Mouse (Mus musculus) erythroblast, embryonic 14.5 days (primary cell): Measurements from ENCODE around the gene Foxa1. TPM values are rescaled to one million over a fixed set of nuclear protein-coding genes. Genes with fewer than 3 reads are reported as not detected.

ENCODE experiments used
- H3K27me3 ChIP-seq: 2 replicates; pipeline ENCODE4 v1.6.1; 2012; ENCODE audit warnings: inconsistent platforms; ENCODE audit not compliant: control insufficient read depth
- H3K36me3 ChIP-seq: 2 replicates; pipeline ENCODE4 v1.6.1; 2012; ENCODE audit warnings: mild to moderate bottlenecking, inconsistent platforms; ENCODE audit not compliant: control insufficient read depth
- H3K4me1 ChIP-seq: 2 replicates; pipeline ENCODE4 v1.6.1; 2012; ENCODE audit warnings: inconsistent platforms; ENCODE audit not compliant: control insufficient read depth
- H3K4me3 ChIP-seq: replicated peaks from 2 replicates; pipeline ENCODE3; 2012; ENCODE audit warnings: moderate library complexity, mild to moderate bottlenecking, inconsistent platforms
- H3K9me3 ChIP-seq: 2 replicates; pipeline ENCODE4 v1.6.1; 2012; ENCODE audit warnings: low read length, inconsistent platforms, mixed read lengths; ENCODE audit not compliant: control insufficient read depth
- GATA1 ChIP-seq: IDR thresholded peaks from 2 replicates; pipeline ENCODE4 v1.6.1; 2012; ENCODE audit warnings: low read length, inconsistent platforms, mixed read lengths
- TAL1 ChIP-seq: IDR thresholded peaks from 3 replicates; pipeline ENCODE4 v1.6.1; 2012; ENCODE audit warnings: low read length, inconsistent platforms, mixed read lengths
- polyA plus RNA-seq: library from polyadenylated mRNA; stranded (reverse); fragments of >175 nt; gene quantifications from 2 replicates; pipeline ENCODE4 v1.2.3, GENCODE M21; 2012

Gene Foxa1
- polyA plus RNA-seq, 1 experiment: not detected

DNA sequence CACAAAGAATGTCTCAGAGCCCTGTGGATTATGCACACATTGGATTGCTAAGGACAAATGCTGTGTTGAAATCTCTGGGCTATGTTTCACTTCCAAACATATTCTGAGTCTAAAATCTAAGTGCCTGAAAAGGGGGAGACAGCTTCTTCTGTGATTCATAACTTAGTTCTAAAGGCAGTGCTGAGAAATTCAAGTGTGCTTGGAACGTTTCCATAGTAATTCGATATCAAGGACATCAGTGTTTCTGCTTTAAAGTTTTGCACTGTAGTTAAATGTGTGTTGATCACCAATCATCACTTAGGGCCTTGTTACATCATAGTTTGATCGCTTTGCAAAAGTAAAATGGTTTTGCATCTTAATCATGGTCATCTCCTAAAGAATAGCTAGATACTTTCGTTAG lies 37.0 kb downstream of the Foxa1 start:
- no peaks in the 10 kb centered on the region for H3K36me3 ChIP-seq
- no peak overlapping the region for H3K4me3 ChIP-seq
- H3K4me1 ChIP-seq: no peaks in the 10 kb centered on the region
- TF ChIP-seq GATA1 (no peak), TAL1 (no peak)
- H3K9me3 ChIP-seq: no peaks in the 10 kb centered on the region
- H3K27me3 ChIP-seq: no peaks in the 10 kb centered on the region

DNA sequence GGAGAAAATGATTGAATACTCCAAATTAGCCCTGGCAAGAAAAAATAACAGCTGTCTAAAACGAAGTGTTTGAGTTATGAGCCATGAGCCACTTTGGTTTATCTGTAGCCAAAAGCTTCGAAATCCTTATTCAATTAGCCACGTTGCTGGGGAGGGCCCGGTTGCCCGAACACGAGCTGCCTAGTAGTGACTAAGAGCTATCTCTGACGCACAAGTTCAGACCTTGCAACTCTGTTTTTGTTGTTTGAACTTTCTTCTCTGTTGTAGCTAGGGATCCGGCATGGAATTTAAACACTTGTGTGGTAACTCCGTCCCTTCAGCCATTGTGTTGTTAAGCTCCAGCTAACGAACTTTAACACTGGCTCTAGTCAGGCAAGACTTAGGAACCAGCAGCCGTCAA lies 37.8 kb downstream of the Foxa1 start:
- H3K27me3 ChIP-seq: no peaks in the 10 kb centered on the region
- no peaks in the 10 kb centered on the region for H3K9me3 ChIP-seq
- no peaks in the 10 kb centered on the region for H3K4me1 ChIP-seq
- TF ChIP-seq GATA1: no peak
- TF ChIP-seq TAL1: no peak
- H3K4me3 ChIP-seq: no peak overlapping the region
- H3K36me3 ChIP-seq: no peaks in the 10 kb centered on the region

DNA sequence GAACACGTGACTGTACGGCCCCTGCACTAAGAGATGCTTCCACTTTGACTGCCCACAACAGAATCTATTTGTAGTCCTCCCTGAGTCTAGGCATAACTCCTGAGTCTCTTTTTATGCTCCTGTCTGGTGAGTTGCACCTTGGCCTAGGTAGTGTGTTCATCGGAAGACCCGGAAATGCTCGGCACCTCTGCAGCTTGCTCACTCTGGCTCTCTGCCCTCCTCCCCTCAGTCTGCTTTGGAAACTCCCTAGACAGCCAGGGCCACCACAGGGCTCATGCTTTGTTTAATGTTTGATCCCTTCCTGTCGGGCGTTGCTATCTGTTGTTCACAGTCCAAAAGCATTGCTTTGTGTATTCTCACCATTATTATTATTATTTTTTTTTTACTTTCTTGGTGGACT lies 41.4 kb downstream of the Foxa1 start:
- H3K27me3 ChIP-seq: no peaks in the 10 kb centered on the region
- H3K9me3 ChIP-seq: no peaks in the 10 kb centered on the region
- H3K36me3 ChIP-seq: no peaks in the 10 kb centered on the region
- no peak overlapping the region for H3K4me3 ChIP-seq
- no peaks in the 10 kb centered on the region for H3K4me1 ChIP-seq
- TF ChIP-seq TAL1: no peak

DNA sequence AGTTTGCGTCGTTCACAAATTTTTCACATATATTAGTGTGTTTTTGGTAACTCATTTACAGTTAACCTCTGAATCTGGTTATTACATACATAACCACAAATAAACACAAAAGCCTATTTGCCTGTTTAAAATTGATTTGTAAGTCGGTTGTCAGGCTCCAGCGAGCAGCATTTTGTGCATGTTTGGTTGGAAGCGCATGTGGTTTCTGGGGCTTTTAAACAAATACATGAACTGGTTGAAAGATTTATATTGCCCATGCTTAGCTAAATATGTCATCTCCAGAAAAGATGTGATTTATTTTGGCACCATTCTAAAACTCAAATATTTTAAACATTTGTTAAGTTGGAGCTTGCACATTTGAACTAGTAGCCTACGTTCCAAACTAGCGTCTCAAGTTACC lies 46.5 kb downstream of the Foxa1 start:
- H3K27me3 ChIP-seq: no peaks in the 10 kb centered on the region
- no peak for TF ChIP-seq TAL1
- TF ChIP-seq GATA1: no peak
- H3K4me3 ChIP-seq: no peak overlapping the region
- H3K9me3 ChIP-seq: no peaks in the 10 kb centered on the region
- no peaks in the 10 kb centered on the region for H3K36me3 ChIP-seq
- no peaks in the 10 kb centered on the region for H3K4me1 ChIP-seq

DNA sequence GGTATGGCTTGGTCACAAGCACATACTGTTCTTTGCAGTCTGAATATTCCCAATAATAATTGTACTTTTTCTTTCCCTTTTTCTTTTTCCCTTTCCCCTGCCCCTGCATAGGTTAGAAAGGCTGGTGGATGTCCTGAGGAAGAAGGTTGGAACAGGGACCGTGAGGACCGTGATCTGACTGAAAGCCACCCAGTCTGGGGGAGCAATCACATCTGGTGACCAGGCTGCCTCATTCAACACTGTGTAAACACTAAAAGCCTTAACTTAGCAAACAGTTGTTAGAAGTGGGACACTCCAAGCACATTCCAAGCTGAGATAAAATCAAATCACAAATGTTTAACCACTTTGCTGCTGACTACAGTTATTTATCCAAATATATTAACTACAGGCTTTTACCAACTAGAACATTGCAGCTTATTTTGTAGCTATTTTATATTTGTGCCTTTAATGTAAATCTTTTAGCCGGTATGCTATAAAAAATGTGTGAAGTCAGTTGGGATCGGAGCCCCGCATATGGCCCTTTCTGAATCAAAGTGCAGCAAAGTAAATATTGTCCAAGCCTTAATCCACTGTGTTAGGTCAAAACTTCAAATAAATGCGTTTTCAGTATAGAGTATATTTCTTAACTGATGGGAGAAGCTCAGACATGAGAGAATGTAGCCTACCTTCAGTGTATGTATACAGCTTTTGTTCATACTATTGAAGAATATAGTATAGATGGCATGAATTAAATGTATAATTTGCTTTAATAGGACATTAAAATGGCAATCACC lies 50.2 kb downstream of the Foxa1 start:
- Histone ChIP-seq H3K36me3 (no peaks in the 10 kb centered on the region), H3K4me1 (no peaks in the 10 kb centered on the region), H3K27me3 (no peaks in the 10 kb centered on the region), H3K9me3 (no peaks in the 10 kb centered on the region), H3K4me3 (no peak overlapping the region)
- TF ChIP-seq GATA1: no peak
- TF ChIP-seq TAL1: no peak

Other genes with a start within 250 kb of the Foxa1 start
- gene Ttc6, start 17.2 kb upstream of the Foxa1 start, polyA plus RNA-seq: not detected in 2 replicates